Mouse (Mus musculus): ENCODE data around the gene Slc25a39.
"Not testable (repeated sequence)": the region's sequence is repeated elsewhere in the genome, so short reads cannot be mapped to it uniquely, and the experiment has no call there.

Slc25a39 gene

GRCm38 (mm10) chr11:102411704-102412103, 4.0 kb upstream of the Slc25a39 start:
- peak in 1 of 2 experiments; percentile 85 for DNase-seq (ENCODE audit: low spot score in 2 of 2)

GRCm38 (mm10) chr11:102411061-102411460, 3.3 kb upstream of the Slc25a39 start:
- no peak for DNase-seq (ENCODE audit: low spot score in 2 of 2)

GRCm38 (mm10) chr11:102410345-102410744, 2.6 kb upstream of the Slc25a39 start:
- not testable (repeated sequence) for DNase-seq (ENCODE audit: low spot score in 2 of 2)

- DNase-seq (ENCODE audit: low spot score in 2 of 2): no peak
Measured at GRCm38 (mm10) chr11:102409795-102410330, 2.1 kb upstream of the Slc25a39 start.

- DNase-seq (ENCODE audit: low spot score in 2 of 2): no peak
Measured at GRCm38 (mm10) chr11:102408888-102409794, 1.4 kb upstream of the Slc25a39 start.

- peak; percentile 96 for DNase-seq (ENCODE audit: low spot score in 2 of 2)
Measured at GRCm38 (mm10) chr11:102408344-102408876, 664 bp upstream of the Slc25a39 start.

GRCm38 (mm10) chr11:102406900-102407833, 579 bp downstream of the Slc25a39 start:
- peak; percentile 67 to 81 for DNase-seq (ENCODE audit: low spot score in 2 of 2)

GRCm38 (mm10) chr11:102406401-102406800, 1.3 kb downstream of the Slc25a39 start:
- DNase-seq (ENCODE audit: low spot score in 2 of 2): no peak

- no peak for DNase-seq (ENCODE audit: low spot score in 2 of 2)
Measured at GRCm38 (mm10) chr11:102405544-102406285, 2.0 kb downstream of the Slc25a39 start.

- no peak for DNase-seq (ENCODE audit: low spot score in 2 of 2)
Measured at GRCm38 (mm10) chr11:102404161-102405010, 3.4 kb downstream of the Slc25a39 start.

- DNase-seq (ENCODE audit: low spot score in 2 of 2): no peak
Measured at GRCm38 (mm10) chr11:102403657-102404056, 4.1 kb downstream of the Slc25a39 start.

GRCm38 (mm10) chr11:102401898-102402500, 5.7 kb downstream of the Slc25a39 start:
- no peak for DNase-seq (ENCODE audit: low spot score in 2 of 2)

- no peak for DNase-seq (ENCODE audit: low spot score in 2 of 2)
Measured at GRCm38 (mm10) chr11:102400513-102401084, 7.1 kb downstream of the Slc25a39 start.

- peak in 1 of 2 experiments; percentile 22 for DNase-seq (ENCODE audit: low spot score in 2 of 2)
Measured at GRCm38 (mm10) chr11:102399610-102400072, 8.1 kb downstream of the Slc25a39 start.

GRCm38 (mm10) chr11:102399107-102399506, 8.6 kb downstream of the Slc25a39 start:
- no peak for DNase-seq (ENCODE audit: low spot score in 2 of 2)

GRCm38 (mm10) chr11:102398007-102398825, 9.5 kb downstream of the Slc25a39 start:
- DNase-seq (ENCODE audit: low spot score in 2 of 2): peak in 1 of 2 experiments; percentile 10

- DNase-seq (ENCODE audit: low spot score in 2 of 2): peak in 1 of 2 experiments; percentile 12
Measured at GRCm38 (mm10) chr11:102396671-102397141, 11.0 kb downstream of the Slc25a39 start.

- DNase-seq (ENCODE audit: low spot score in 2 of 2): no peak
Measured at GRCm38 (mm10) chr11:102396263-102396662, 11.5 kb downstream of the Slc25a39 start.
